In genomic region chr2:18765481-18766249, GRCm38 (mm10) we compare ENCODE assay signal across 8 mouse cellular contexts.
DNase-seq lines count a peak whose midpoint lies in the region; ATAC-seq and TF ChIP-seq lines count a peak whose summit lies in the region.

No protein-coding gene starts in this region.

- DNase-seq in B cell, adult 2 months = peak; percentile 29 to 37
- DNase-seq in MEL-GATA-1-ER (ENCODE audit: extremely low read depth, low read depth) = peak; percentile 31
- no peak for DNase-seq in forebrain, postnatal 0 days
- DNase-seq in testis, postnatal 10 days (ENCODE audit: low spot score) = peak; percentile 45
- DNase-seq in layer of hippocampus, adult 9-11 months = no peak
- DNase-seq in yolk sac, embryonic 10.5 days (ENCODE audit: low spot score) = no peak

- H3K36me3 ChIP-seq in forebrain, postnatal 0 days (ENCODE audit: insufficient read depth) = no peaks in the 10 kb centered on the region
- H3K36me3 ChIP-seq in intestine, embryonic 16.5 days (ENCODE audit: control insufficient read depth, insufficient read depth, low read length) = no peaks in the 10 kb centered on the region
- no peaks in the 10 kb centered on the region for H3K36me3 ChIP-seq in lung, embryonic 15.5 days

- 54% methylated on average over 12 of the region's 12 CpGs for WGBS in forebrain, postnatal 0 days
- 38% methylated on average over 12 of the region's 12 CpGs for WGBS in intestine, embryonic 16.5 days
- 25% methylated on average over 12 of the region's 12 CpGs for WGBS in lung, embryonic 15.5 days

- H3K9me3 ChIP-seq in forebrain, postnatal 0 days (ENCODE audit: low read length) = 0 out of 2 replicates have a peak, but pooled peaks cover under 1% of the 10 kb centered on the region
- no peaks in the 10 kb centered on the region for H3K9me3 ChIP-seq in intestine, embryonic 16.5 days (ENCODE audit: control insufficient read depth, low read length)
- H3K9me3 ChIP-seq in lung, embryonic 15.5 days = no peaks in the 10 kb centered on the region

- H3K27me3 ChIP-seq in forebrain, postnatal 0 days (ENCODE audit: insufficient read depth, low read length) = no peaks in the 10 kb centered on the region
- no peaks in the 10 kb centered on the region for H3K27me3 ChIP-seq in intestine, embryonic 16.5 days (replicated peaks; ENCODE audit: control insufficient read depth, insufficient read depth, low read length)
- H3K27me3 ChIP-seq in lung, embryonic 15.5 days = no peaks in the 10 kb centered on the region

- H3K4me2 ChIP-seq in forebrain, postnatal 0 days (ENCODE audit: low read depth) = 0 out of 2 replicates have a peak overlapping the region, but pooled peaks have one; percentile 6
- peak overlapping the region; percentile 83 for H3K4me2 ChIP-seq in intestine, embryonic 16.5 days (ENCODE audit: low read depth, low read length)
- peak overlapping the region; percentile 81 for H3K4me2 ChIP-seq in lung, embryonic 15.5 days

- ATAC-seq in forebrain, postnatal 0 days = no peak
- ATAC-seq in intestine, embryonic 16.5 days = peak; percentile 60
- no peak for ATAC-seq in lung, embryonic 15.5 days (ENCODE audit: borderline replicate concordance, extremely low read depth, low FRiP score, low TSS enrichment)

- H3K4me3 ChIP-seq in forebrain, postnatal 0 days (ENCODE audit: low read depth, low read length) = no peak overlapping the region
- peak overlapping the region; percentile 75 for H3K4me3 ChIP-seq in intestine, embryonic 16.5 days (ENCODE audit: low read length)
- peak overlapping the region; percentile 66 for H3K4me3 ChIP-seq in lung, embryonic 15.5 days

- H3K27ac ChIP-seq in forebrain, postnatal 0 days (ENCODE audit: low read depth, low read length) = no peak overlapping the region
- peak overlapping the region; percentile 99 for H3K27ac ChIP-seq in intestine, embryonic 16.5 days (ENCODE audit: low read length)
- H3K27ac ChIP-seq in lung, embryonic 15.5 days = no peak overlapping the region; the same call in 1 of the 2 replicates

- no peaks in the 10 kb centered on the region for H3K4me1 ChIP-seq in forebrain, postnatal 0 days (ENCODE audit: insufficient read depth)
- H3K4me1 ChIP-seq in intestine, embryonic 16.5 days (ENCODE audit: control insufficient read depth, insufficient read depth, low read length) = no peaks in the 10 kb centered on the region
- H3K4me1 ChIP-seq in lung, embryonic 15.5 days = peaks cover 14% of the 10 kb centered on the region

- no peak overlapping the region for H3K9ac ChIP-seq in forebrain, postnatal 0 days
- H3K9ac ChIP-seq in intestine, embryonic 16.5 days (ENCODE audit: low read depth, low read length) = peak overlapping the region; percentile 95
- H3K9ac ChIP-seq in lung, embryonic 15.5 days = peak overlapping the region; percentile 80; the same call in 1 of the 2 replicates

- TF ChIP-seq CTCF in forebrain, postnatal 0 days (IDR thresholded peaks at IDR 0.05; ENCODE audit: low read depth) = no peak

Comparison
In these comparisons a context has a peak if more than half of its experiments do, and no peak if none do; other contexts are left out.
1. DNase-seq: peak in B cell, adult 2 months (2 of 2), MEL-GATA-1-ER (single experiment) and testis, postnatal 10 days (single experiment); none in forebrain, postnatal 0 days (single experiment), layer of hippocampus, adult 9-11 months (single experiment) and yolk sac, embryonic 10.5 days (single experiment).
2. H3K4me2 ChIP-seq: peak in every context shown above with its lines; median percentile 83 in intestine, embryonic 16.5 days; 81 in lung, embryonic 15.5 days; 6 in forebrain, postnatal 0 days.